Mouse (Mus musculus) adrenal gland, postnatal 25 days (tissue): ENCODE data around the gene Ntn1. TPM values are rescaled to one million over a fixed set of nuclear protein-coding genes. Genes with fewer than 3 reads are reported as not detected.

Source experiments
- DNase-seq: peaks from one replicate; pipeline ENCODE4 v3.0.0; 2021; ENCODE audit warnings: mixed read lengths
- microRNA-seq, 2 experiments: library from miRNA; unstranded; fragments of <30 nt; microRNA quantifications; one replicate each; pipeline ENCODE4 v1.2.0; 2021
- total RNA-seq: library from RNA; stranded (reverse); gene quantifications from 2 replicates; pipeline ENCODE4 v1.2.3, GENCODE M21; 2021

Gene Ntn1
- total RNA-seq, 1 experiment from 2014 or later: 6.4 TPM

DNA sequence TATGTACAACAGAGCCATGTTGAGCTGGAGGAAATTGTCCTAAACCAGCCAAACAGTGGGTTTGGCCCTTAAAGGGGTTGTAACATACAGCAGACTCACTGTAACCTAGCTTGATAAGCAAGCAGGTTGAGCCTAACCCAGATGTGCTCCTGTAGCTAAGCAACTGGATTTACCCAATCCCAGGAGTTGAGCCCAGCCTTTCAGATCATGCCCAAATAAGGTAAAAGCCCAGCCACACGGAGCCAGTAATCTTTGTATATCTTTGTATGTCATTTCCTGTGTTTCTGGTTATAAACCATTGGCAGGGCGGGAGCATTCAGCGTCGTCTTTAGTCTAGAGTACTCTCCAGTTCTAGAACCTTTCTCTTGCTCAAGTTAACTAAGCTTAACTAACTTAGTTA is 224.1 kb downstream of the Ntn1 start:
- no peak for DNase-seq

DNA sequence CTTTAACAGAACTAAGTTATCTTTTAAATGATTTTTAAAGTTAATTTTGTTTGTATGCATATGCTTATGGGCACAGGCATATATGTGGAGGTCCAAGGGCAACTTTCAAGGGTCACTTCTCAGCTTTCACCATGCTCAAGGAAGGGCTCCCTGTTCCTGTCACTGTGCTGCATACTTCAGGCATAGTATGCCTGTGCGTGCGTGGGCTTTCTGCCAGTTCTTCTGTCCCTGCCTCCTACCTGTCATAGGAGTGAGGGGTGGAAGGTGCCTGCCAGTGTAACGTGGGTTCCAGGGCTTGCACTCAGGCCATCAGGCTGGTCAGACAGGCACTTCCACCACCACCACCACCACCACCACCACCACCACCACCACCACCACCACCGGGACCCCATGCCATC is 228.0 kb downstream of the Ntn1 start:
- no peak for DNase-seq

DNA sequence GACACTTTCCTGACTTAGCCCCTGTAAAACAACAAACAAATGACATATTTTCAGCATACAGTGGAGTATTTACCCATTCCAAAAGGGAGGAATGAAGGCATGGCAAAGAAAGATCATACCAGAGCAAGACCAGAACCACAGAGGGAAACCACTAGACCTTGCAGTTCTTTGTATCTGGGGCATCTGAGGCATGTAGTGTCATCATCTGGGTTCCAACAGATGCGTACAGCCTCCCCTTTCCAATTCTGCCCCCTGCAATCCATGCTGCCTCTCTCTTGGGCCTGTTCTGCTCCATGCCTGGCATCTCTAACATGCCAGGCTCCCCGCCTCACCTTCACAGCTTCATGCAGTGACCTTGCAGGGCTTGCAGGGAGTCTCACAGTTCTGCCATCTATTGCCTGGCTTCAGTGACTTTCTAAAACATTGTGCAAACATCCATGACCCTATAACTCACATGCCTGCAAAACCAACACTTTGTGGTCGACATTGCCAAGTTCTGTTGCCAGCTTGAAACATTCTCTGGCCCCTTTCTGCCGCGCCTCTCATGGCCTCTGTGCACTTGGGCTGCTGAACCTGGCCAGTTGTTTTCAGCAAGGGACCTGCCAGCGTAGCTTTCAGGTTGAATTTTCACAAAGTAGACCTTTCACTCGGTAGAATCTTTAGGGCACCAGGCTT is 228.5 kb downstream of the Ntn1 start:
- DNase-seq: no peak

DNA sequence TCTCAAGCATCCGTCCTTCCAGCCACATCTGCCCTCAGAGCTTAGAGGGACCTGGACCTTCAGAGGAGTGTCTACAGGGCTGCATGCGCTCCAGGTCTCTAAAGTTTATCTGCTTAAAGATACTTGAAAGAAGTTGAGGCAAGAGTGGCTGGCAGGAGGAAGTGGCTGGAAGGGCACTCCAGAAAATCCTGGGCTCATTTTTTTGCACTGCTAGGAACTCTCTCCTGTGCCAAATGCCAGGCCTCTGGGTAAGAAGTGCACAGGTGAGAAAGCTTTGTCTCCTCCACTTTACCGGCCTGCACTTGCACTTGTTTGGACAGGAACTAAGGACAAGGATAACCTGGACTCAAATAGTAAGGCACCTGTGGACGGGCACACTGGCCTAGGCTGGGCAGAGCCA is 232.2 kb downstream of the Ntn1 start:
- no peak for DNase-seq

DNA sequence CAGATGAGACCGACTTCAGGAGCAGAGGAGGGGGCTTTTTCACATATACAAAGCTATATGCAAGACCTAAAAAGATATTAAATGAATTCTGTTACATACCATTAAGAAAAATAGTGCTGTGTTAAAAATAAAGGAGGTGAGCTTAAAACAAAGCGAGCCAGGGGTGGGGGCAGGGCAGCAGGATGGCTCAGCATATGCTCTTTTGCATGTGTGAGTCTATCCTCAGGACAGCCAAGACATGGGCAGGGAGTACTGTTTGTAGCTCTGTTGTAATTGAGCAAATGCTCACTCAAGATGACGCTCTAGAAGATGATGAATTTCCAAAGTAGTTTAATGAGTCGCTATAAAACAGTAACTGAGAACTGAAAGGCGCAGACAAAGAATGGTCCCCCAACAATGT is 236.2 kb downstream of the Ntn1 start:
- DNase-seq: no peak

DNA sequence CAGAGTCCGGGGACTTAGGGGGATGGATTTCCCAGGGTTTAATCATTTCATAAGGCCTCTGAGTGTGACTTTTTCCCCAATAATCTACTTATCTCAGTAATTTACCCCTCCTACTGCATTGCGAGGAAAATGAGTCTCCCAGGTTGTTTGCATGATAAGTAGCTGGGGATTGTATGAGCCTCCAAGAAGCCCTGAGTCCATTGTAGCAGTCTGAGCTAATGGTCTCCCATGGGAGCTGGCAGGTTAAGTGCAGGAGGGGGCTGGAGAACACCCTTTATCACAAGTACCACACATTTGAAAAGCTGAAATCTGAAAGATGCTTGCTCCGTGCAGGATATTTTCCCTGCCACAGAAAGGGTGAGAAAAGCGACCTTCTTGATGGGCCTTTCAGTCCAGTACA is 240.8 kb downstream of the Ntn1 start:
- DNase-seq: no peak

Small RNA genes lying within 50 kb of the gene (microRNA-seq; reads per million reads assigned to microRNA genes)
- gene Mir6406: 0 reads per million in 2 experiments

Other genes with a start within 250 kb of the Ntn1 start
- gene Pik3r5, start 31.3 kb upstream of the Ntn1 start, total RNA-seq: 0.94 and 1.3 TPM in 2 replicates
- 2.2 and 2.6 TPM in 2 replicates for gene Pik3r6, start 102.2 kb upstream of the Ntn1 start, total RNA-seq
- gene Mfsd6l, start 155.4 kb upstream of the Ntn1 start, total RNA-seq: 0.15 TPM in 1 of 2 replicates, not detected in the other
- gene Ccdc42, start 186.2 kb upstream of the Ntn1 start, total RNA-seq: not detected in 2 replicates